Mouse (Mus musculus): ENCODE results near the gene Kcnmb1.

Kcnmb1 gene

DNA sequence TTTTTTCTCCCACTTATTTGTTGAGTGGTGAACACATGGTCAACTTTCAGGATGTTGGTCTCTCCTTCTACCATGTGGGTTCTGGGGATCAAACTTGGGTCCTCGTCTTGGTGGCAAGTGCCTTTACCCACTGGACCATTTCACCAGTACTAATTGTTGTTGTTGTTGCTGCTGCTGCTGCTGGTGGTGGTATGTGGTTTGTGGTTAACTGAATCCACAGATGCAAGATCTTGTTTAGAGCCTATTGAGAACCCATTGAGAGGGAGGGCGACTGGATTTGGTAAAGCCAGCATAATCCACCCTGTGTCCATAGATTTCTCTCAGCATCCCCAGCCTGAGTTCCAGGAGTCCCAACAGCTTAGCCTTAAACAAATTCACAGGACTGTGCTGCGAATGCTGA lies 37.6 kb downstream of the Kcnmb1 start:
- DNase-seq (ENCODE audit: low spot score), result no peak

DNA sequence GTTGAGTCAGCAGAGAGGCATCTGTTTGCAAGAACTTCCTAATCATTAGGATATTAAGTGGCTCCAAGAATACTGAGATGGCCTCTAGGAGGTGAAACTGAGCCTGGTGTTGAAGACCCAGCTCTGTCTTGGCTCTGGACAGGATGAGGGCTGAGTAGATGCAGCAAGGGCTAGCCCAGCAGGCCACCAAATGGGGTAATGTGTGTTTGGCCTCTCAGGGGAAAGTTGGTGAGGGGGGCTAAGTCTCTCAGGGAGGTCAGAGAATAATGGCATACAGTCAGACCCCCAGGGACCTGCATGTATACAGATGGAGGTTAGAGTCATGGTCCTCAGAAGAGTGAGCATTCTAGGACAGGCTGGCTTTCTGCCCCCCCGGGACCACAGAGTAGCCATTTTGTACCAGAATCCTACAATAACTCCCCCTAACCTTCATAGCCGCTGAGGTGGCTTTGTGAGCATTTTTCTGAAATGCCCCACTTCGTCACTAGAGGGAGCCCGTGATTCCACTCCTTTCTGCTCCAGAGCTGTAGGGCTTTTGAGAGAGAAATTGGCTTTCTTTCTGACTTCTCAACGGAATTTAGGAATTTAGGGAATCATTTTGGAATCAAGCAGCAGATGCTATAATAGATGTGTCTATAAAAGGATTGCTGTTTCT lies 39.3 kb downstream of the Kcnmb1 start:
- DNase-seq (ENCODE audit: low spot score), result peak; percentile 19

DNA sequence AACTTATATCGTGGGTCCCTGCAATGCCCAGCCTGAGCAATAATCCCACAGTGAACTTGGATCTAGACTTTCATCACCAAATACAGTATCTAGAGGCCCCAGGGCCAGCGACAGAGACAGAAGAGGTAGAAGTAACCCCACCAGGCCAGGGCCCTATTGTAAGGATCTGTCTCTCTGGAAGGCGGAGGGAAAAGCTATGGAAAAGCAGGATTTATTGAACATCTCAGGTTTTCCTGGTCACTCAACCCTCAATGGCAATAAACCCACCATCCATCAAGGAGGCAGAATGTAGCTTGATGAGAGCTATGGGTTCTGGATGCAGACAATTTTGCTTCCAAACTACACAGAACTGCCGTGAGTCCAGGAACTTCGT lies 39.8 kb downstream of the Kcnmb1 start:
- DNase-seq (ENCODE audit: low spot score), result no peak

DNA sequence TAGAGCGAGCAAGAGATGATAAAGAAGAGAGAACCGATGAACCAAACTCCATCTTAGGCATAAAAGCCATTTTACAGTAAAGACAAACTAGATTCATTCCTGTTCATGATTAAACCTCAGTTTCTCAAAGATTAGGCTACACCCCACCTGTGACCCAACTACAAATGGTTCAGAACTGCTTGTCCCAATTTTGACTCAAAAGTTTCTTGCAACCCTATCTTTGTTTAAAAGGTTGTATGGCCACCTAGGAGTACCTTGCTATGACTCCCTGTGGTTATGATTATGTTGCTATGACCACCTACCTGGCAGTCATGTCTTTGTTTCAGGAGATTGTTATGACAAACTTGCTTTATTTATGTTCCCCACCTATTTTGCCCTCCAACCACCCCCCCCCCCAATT lies 44.8 kb downstream of the Kcnmb1 start:
- no peak for DNase-seq (ENCODE audit: low spot score)

DNA sequence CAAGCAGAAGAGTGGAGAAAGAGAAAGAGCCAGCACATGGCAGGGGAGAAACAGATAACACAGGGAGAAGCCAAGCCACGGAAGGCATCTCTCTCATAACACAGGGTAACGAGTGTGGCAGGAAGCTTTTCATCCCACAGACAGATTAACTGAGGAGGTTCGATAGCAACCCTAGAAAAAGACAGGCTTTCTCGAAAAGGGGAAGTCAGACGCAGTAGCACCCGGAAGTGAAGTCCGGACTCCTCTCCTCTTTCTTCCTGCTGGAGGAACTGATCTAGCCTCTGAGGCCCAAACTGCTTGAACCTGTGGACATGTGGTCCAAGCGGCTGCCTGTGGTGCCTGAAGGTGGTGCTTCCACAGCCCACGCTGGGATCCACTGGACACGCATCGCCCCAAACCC lies 45.4 kb downstream of the Kcnmb1 start:
- no peak for DNase-seq (ENCODE audit: low spot score)

DNA sequence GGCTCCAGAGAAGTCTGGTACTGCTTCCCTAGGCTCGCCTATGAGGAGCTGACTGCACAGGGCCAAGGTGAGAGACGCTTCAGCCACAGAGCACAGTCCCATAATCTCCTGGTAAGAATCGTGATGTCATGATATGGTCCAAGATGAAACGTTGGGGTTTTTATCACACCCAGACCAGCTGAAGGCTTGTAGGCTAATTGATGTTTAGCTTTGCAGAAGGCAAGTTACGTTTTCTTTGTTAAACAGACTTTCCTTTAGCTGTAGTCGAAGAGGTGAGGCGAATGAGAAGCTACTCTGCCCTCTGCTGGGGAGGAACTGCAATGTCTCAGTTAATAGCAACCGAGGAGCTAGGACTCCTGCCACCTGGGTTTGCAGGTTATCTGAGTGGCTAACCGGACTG lies 45.9 kb downstream of the Kcnmb1 start:
- peak; percentile 34 for DNase-seq (ENCODE audit: low spot score)

DNA sequence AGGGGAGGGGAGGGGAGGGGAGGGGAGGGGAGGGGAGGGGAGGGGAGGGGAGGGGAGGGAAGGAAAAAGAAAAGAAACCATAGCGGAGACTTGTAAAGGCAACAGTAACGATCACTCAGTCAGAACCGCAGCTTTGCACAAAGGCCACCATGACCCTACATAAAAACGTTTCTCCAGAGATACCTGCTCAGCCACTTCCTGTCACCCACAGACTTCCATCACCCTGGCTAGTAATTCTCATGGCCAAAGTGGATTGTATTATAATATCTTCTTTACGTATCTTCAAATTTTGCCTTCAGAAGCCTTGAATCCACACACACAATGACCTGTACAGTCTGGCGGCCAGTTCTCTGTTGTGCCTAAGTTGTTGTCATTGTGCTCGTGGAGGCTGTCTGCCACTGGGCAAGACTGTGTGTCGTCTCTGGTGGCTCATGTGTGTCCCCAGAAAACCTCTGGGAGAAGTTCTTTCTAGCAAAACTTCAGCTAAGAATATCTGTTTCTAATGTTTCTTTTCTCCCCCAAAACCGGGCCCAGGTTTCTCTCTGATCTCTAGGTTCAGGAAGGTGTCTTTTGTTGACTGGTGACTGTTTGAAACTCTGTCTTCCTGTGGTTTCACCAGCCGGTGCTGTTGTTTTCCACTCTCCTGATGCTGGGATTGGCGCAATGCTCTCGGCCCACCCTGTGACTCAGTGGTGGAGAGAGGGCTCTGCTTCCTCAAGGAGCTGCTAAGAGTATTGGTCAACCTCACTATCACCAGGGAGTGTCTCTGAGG lies 46.7 kb downstream of the Kcnmb1 start:
- no peak for DNase-seq (ENCODE audit: low spot score)

DNA sequence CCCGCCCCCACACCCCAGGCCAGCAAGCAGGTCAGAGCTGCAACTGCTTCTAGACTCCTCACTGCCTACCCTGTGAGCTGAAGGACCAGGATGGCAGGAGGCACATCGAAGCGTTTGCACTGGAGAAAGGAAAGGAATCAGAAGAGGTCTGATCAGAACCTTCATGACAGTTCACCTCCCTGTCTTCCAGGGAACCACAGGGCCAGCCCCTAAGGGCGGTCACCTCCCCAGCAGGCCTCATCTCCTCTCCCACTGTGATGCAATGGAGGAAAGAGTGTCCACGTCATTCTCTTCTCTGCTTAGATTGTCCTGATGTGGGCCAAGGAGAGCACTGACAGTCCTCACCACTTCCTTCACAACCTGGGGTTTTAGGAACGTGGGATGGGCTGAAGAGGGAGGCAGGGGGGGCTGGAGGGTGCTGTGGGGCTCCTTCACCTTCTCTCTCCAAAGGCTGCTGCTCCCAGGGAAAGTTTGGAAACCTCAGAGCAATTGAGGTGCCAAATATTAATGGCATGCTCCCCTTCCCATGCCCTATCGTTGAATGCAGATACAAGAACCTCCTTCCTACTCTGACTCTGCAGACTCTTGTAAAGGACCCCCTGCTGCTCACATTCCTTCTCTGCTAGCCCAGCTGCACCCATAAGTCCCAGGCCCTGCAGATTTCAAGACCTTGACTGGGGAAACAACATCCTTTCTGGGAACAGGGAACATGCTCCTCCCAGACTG lies 47.5 kb downstream of the Kcnmb1 start:
- no peak for DNase-seq (ENCODE audit: low spot score)

DNA sequence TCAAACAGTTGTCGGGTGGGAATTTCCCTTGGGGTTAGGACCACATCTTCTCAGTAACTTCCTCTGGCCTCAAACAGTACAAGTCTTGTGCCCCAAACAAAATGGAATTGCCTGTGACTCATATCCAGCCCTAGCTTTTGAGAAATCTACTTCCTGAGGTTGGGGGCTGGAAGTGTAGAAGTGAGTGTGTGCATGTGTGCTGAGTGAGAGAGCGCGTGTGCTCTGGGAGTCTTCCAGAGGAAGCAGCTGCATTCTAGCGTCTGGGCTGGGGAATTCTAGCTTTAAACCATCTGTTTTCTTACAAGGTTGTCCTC lies 48.0 kb downstream of the Kcnmb1 start:
- DNase-seq (ENCODE audit: low spot score), result no peak

DNA sequence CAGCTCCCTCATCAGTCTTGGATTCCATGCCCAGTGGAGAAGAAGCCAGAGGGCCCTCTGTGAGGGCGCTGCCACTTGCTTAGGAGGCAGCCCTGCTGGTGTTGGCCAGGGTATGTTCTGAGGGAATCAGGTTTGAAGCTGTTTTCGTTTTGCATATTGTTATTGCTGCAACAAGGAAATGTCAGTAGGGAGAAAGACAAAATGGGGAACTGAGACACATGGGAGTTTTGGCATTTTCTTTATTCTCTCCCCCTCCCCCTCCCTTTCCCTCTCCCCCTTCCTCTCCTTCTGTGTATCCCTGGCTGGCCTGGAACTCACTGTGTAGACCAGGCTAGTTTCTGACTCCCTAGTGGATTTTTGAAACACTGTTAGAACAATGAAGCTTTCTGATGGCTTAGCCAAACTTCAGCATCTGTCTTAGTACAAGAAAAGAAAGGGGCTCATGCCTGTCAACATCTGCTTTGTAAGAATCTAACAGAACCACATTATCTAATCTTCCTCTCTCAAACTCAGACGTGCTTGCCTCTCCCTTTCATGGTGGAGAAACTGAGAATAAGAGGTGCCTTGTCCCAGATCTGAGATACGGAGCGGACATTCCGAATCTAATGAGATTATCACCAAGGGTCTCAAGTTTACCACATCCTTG lies 49.3 kb downstream of the Kcnmb1 start:
- DNase-seq (ENCODE audit: low spot score), result no peak
